Mouse (Mus musculus) intestine, embryonic 15.5 days (tissue): ENCODE measurements around the gene Scrn3. TPM values are rescaled to one million over a fixed set of nuclear protein-coding genes. Genes with fewer than 3 reads are reported as not detected.
A peak's percentile ranks its signal among the peaks of the same experiment; 100 is the strongest.

ENCODE experiments used
- ATAC-seq: fragments of 200-750 bp; cut with Nextera tagmentation; 2 replicates; pipeline ENCODE4 v1.8.0; 2017; ENCODE audit warnings: moderate TSS enrichment, moderate library complexity
- H3K27ac ChIP-seq: fragments of 300-500 bp; sonication (generic); 2 replicates; pipeline ENCODE4 v1.5.1; 2015; ENCODE audit warnings: mild to moderate bottlenecking, inconsistent platforms
- H3K27me3 ChIP-seq: fragments of 300-500 bp; sonication (generic); replicated peaks from 2 replicates; pipeline ENCODE4 v1.6.1; 2015; ENCODE audit warnings: inconsistent platforms
- H3K36me3 ChIP-seq: fragments of 300-500 bp; sonication (generic); 2 replicates; pipeline ENCODE4 v1.6.1; 2015; ENCODE audit warnings: inconsistent platforms
- H3K4me1 ChIP-seq: fragments of 300-500 bp; sonication (generic); replicated peaks from 2 replicates; pipeline ENCODE4 v1.6.1; 2015; ENCODE audit warnings: inconsistent platforms
- H3K4me2 ChIP-seq: fragments of 300-500 bp; sonication (generic); replicated peaks from 2 replicates; pipeline ENCODE4 v1.6.1; 2015; ENCODE audit warnings: mild to moderate bottlenecking, inconsistent platforms
- H3K4me3 ChIP-seq: fragments of 300-500 bp; sonication (generic); replicated peaks from 2 replicates; pipeline ENCODE4 v1.5.1; 2015; ENCODE audit warnings: inconsistent platforms
- H3K9ac ChIP-seq: fragments of 300-500 bp; sonication (generic); 2 replicates; pipeline ENCODE4 v1.6.1; 2015; ENCODE audit warnings: inconsistent platforms
- H3K9me3 ChIP-seq: fragments of 300-500 bp; sonication (generic); 2 replicates; pipeline ENCODE4 v1.6.1; 2016; ENCODE audit warnings: inconsistent platforms
- WGBS: fragments of 180-500 bp; shearing (Covaris S2); methylation state at CpG from one replicate; pipeline ENCODE4 v1.1.7; 2015; 5-methylcytosine and 5-hydroxymethylcytosine counted together
- polyA plus RNA-seq: library from polyadenylated mRNA; unstranded; fragments of >200 nt; fragmentation: Nextera tagmentation; extraction: Ambion mirVana; gene quantifications from 2 replicates; pipeline ENCODE4 v1.2.1, GENCODE M21; 2015

Scrn3 gene
- polyA plus RNA-seq, 1 experiment from 2014 or later = 16.7 TPM

- no peak for ATAC-seq
- no peak overlapping the region for H3K4me2 ChIP-seq
- H3K36me3 ChIP-seq = no peaks in the 10 kb centered on the region
- H3K9me3 ChIP-seq = no peaks in the 10 kb centered on the region
- H3K4me1 ChIP-seq = no peaks in the 10 kb centered on the region
- H3K9ac ChIP-seq = no peak overlapping the region
- no peak overlapping the region for H3K4me3 ChIP-seq
- H3K27ac ChIP-seq = no peak overlapping the region
- H3K27me3 ChIP-seq = no peaks in the 10 kb centered on the region
- WGBS = 86% methylated on average over 5 of the region's 5 CpGs
Observed at GRCm38 (mm10) chr2:73378326-73378725, 65.9 kb downstream of the Scrn3 start.

- H3K4me2 ChIP-seq = no peak overlapping the region
- no peak overlapping the region for H3K4me3 ChIP-seq
- no peaks in the 10 kb centered on the region for H3K4me1 ChIP-seq
- no peak overlapping the region for H3K9ac ChIP-seq
- no peaks in the 10 kb centered on the region for H3K36me3 ChIP-seq
- ATAC-seq = no peak
- 78% methylated on average over 5 of the region's 5 CpGs for WGBS
- H3K27ac ChIP-seq = no peak overlapping the region
- no peaks in the 10 kb centered on the region for H3K9me3 ChIP-seq
- H3K27me3 ChIP-seq = no peaks in the 10 kb centered on the region
Observed at GRCm38 (mm10) chr2:73379656-73380055, 67.3 kb downstream of the Scrn3 start.

GRCm38 (mm10) chr2:73380298-73380975, 68.0 kb downstream of the Scrn3 start:
- 60% methylated on average over 9 of the region's 9 CpGs for WGBS
- 0 out of 2 replicates have a peak, but pooled peaks have one; percentile 20 for ATAC-seq
- H3K27ac ChIP-seq = no peak overlapping the region
- H3K4me2 ChIP-seq = no peak overlapping the region
- H3K4me3 ChIP-seq = no peak overlapping the region
- H3K4me1 ChIP-seq = no peaks in the 10 kb centered on the region
- no peaks in the 10 kb centered on the region for H3K9me3 ChIP-seq
- no peaks in the 10 kb centered on the region for H3K36me3 ChIP-seq
- no peak overlapping the region for H3K9ac ChIP-seq
- no peaks in the 10 kb centered on the region for H3K27me3 ChIP-seq

- Histone ChIP-seq H3K4me1 (no peaks in the 10 kb centered on the region), H3K9me3 (no peaks in the 10 kb centered on the region), H3K4me3 (no peak overlapping the region), H3K4me2 (peak overlapping the region; percentile 99), H3K27ac (no peak overlapping the region), H3K27me3 (no peaks in the 10 kb centered on the region), H3K36me3 (no peaks in the 10 kb centered on the region), H3K9ac (no peak overlapping the region)
- no peak for ATAC-seq
- 79% methylated on average over 4 of the region's 4 CpGs for WGBS
Observed at GRCm38 (mm10) chr2:73385172-73385571, 72.8 kb downstream of the Scrn3 start.

GRCm38 (mm10) chr2:73385641-73386355, 73.4 kb downstream of the Scrn3 start:
- peak overlapping the region; percentile 63 for H3K4me3 ChIP-seq
- peak overlapping the region; percentile 66 for H3K27ac ChIP-seq
- H3K36me3 ChIP-seq = no peaks in the 10 kb centered on the region
- no peaks in the 10 kb centered on the region for H3K27me3 ChIP-seq
- under 1% methylated on average over 29 of the region's 29 CpGs for WGBS
- no peaks in the 10 kb centered on the region for H3K9me3 ChIP-seq
- no peaks in the 10 kb centered on the region for H3K4me1 ChIP-seq
- peak; percentile 10 for ATAC-seq
- H3K4me2 ChIP-seq = peak overlapping the region; percentile 99
- peak overlapping the region; percentile 61 for H3K9ac ChIP-seq

DNA sequence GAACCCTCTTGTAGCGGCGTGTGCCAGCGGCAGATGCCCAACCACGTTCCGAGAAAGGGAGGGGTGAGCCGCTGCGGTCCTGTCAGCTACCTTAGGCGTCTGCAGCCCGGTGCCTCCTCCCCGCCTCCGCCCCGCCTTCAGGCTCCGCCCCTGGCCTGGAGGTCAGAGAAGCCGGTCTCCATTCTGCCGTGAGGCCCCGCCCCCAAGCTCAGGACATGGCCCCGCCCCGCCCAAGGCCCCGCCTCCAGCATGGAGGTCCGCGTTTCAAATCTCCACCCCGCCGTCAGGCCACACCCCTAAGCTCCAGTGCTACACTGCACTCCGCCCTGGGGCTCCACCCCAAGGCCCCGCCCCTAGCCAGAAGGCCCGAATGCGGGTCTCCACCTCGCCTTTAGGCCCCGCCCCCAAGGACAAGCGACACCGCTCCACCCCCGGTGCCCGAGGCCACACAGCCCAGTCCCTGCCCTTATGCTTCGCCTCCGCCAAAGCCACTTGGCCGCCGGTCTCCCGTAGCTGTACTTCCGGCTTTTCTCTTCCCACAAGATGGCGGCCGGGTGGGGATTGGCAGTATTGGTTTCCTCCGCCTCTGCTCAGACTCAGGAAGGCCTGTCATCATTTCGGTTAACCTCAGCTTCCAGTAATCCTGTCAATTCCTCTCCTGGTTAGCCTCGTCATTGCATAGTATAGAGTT, 74.1 kb downstream of the Scrn3 start, which contains the start of gene Gpr155:
TSS of gene Gpr155 (minus strand) at position 217 of the 691 bp plus-strand sequence.
- peak within 1 kb of the TSS; percentile 99 for H3K4me2 ChIP-seq
- ATAC-seq = peak; percentile 98
- no peaks in the 10 kb centered on the region for H3K27me3 ChIP-seq
- H3K27ac ChIP-seq = peak within 1 kb of the TSS; percentile 66
- no peaks in the 10 kb centered on the region for H3K9me3 ChIP-seq
- WGBS = under 1% methylated on average over 44 of the region's 44 CpGs
- peak within 1 kb of the TSS; percentile 61 for H3K9ac ChIP-seq
- H3K4me3 ChIP-seq = peak within 1 kb of the TSS; percentile 63
- no peaks in the 10 kb centered on the region for H3K36me3 ChIP-seq
- no peaks in the 10 kb centered on the region for H3K4me1 ChIP-seq

Other genes with a start within 250 kb of the Scrn3 start
- gene Ola1, start 93.7 kb upstream of the Scrn3 start, polyA plus RNA-seq = 84.7 and 98.7 TPM in 2 replicates
- gene Sp9, start 40.7 kb upstream of the Scrn3 start, polyA plus RNA-seq = not detected in 2 replicates
- 16.5 and 20.6 TPM in 2 replicates for gene Cir1, start 100 bp downstream of the Scrn3 start, polyA plus RNA-seq
- gene Gpr155, start 74.0 kb downstream of the Scrn3 start, polyA plus RNA-seq = 11.8 and 12.3 TPM in 2 replicates
- 9.5 and 10.1 TPM in 2 replicates for gene Wipf1, start 217.1 kb downstream of the Scrn3 start, polyA plus RNA-seq